Mouse (Mus musculus): ENCODE data around the gene Jund. TPM values are rescaled to one million over a fixed set of nuclear protein-coding genes. Genes with fewer than 3 reads are reported as not detected.

Gene Jund
- total RNA-seq, 2 experiments from 2014 or later, result 35.5 to 54.5 TPM

GRCm38 (mm10) chr8:70696019-70696885 is 2.5 kb upstream of the Jund start:
- no peak for TF ChIP-seq CTCF (IDR thresholded peaks at IDR 0.05)
- peak overlapping the region; percentile 100 for H3K27ac ChIP-seq
- intact Hi-C loops (cut with DNase I), result no loop called here
- H3K4me3 ChIP-seq, result peak overlapping the region; percentile 61
- peak; percentile 87 for DNase-seq

- peak overlapping the region; percentile 61 for H3K4me3 ChIP-seq
- intact Hi-C loops (cut with DNase I), result no loop called here
- no peak for TF ChIP-seq CTCF (IDR thresholded peaks at IDR 0.05)
- H3K27ac ChIP-seq, result peak overlapping the region; percentile 100
- no peak for DNase-seq
These were observed 1.8 kb upstream of the Jund start for GRCm38 (mm10) chr8:70696946-70697345.

- DNase-seq, result no peak
- Histone ChIP-seq H3K27ac (peak overlapping the region; percentile 100), H3K4me3 (peak overlapping the region; percentile 95)
- no peak for TF ChIP-seq CTCF (IDR thresholded peaks at IDR 0.05)
- intact Hi-C loops (cut with DNase I), result no loop called here
These were observed 1.1 kb upstream of the Jund start for GRCm38 (mm10) chr8:70697366-70698250.

- peak; percentile 18; the same call in 1 of the 2 replicates for TF ChIP-seq CTCF (IDR thresholded peaks at IDR 0.05)
- DNase-seq, result peak; percentile 75
- peak overlapping the region; percentile 100 for H3K27ac ChIP-seq
- H3K4me3 ChIP-seq, result peak overlapping the region; percentile 95
- intact Hi-C loops (cut with DNase I), result no loop called here
These were observed 526 bp downstream of the Jund start for GRCm38 (mm10) chr8:70699116-70699833.

GRCm38 (mm10) chr8:70699834-70700554 is 1.2 kb downstream of the Jund start:
- no peak for TF ChIP-seq CTCF (IDR thresholded peaks at IDR 0.05)
- Histone ChIP-seq H3K27ac (peak overlapping the region; percentile 100), H3K4me3 (peak overlapping the region; percentile 95)
- intact Hi-C loops (cut with DNase I), result loop anchor here (1.0 to 5.0 kb wide), 2 partner anchors 27 to 73 kb away; partner anchors contain the start of gene Lsm4
- peak; percentile 92 for DNase-seq

GRCm38 (mm10) chr8:70700555-70700922 is 1.8 kb downstream of the Jund start:
- peak; percentile 95 for DNase-seq
- peak; percentile 89 for TF ChIP-seq CTCF (IDR thresholded peaks at IDR 0.05)
- intact Hi-C loops (cut with DNase I), result loop anchor here (1.0 to 5.0 kb wide), 2 partner anchors 27 to 73 kb away; partner anchors contain the start of gene Lsm4
- peak overlapping the region; percentile 95 for H3K4me3 ChIP-seq
- peak overlapping the region; percentile 100 for H3K27ac ChIP-seq

GRCm38 (mm10) chr8:70701048-70701981 is 2.6 kb downstream of the Jund start:
- DNase-seq, result no peak
- TF ChIP-seq CTCF (IDR thresholded peaks at IDR 0.05), result no peak
- Histone ChIP-seq H3K4me3 (peak overlapping the region; percentile 95), H3K27ac (peak overlapping the region; percentile 100)
- intact Hi-C loops (cut with DNase I), result loop anchor here (5.0 kb wide), 1 partner anchor 74 kb away; no protein-coding TSS in a partner anchor

- intact Hi-C loops (cut with DNase I), result loop anchor here (5.0 kb wide), 1 partner anchor 75 kb away; no protein-coding TSS in a partner anchor
- peak overlapping the region; percentile 100 for H3K27ac ChIP-seq
- DNase-seq, result no peak
- TF ChIP-seq CTCF (IDR thresholded peaks at IDR 0.05), result no peak
- peak overlapping the region; percentile 2 for H3K4me3 ChIP-seq
These were observed 3.5 kb downstream of the Jund start for GRCm38 (mm10) chr8:70701982-70702841.

GRCm38 (mm10) chr8:70702842-70703182 is 4.1 kb downstream of the Jund start:
- intact Hi-C loops (cut with DNase I), result loop anchor here (5.0 kb wide), 1 partner anchor 76 kb away; no protein-coding TSS in a partner anchor

More at GRCm38 (mm10) chr8:70702842-70703182, 4.1 kb downstream of the Jund start:
- H3K4me3 ChIP-seq, result peak overlapping the region; percentile 2; the same call in 1 of the 2 replicates
- DNase-seq, result peak; percentile 90
- TF ChIP-seq CTCF (IDR thresholded peaks at IDR 0.05), result no peak
- peak overlapping the region; percentile 100 for H3K27ac ChIP-seq
